18 mouse cellular contexts compared by ENCODE assay signal in genomic region chr9:86525600-86525999, GRCm38 (mm10). TPM values are rescaled to one million over a fixed set of nuclear protein-coding genes. Genes with fewer than 3 reads are reported as not detected.
DNase-seq lines count a peak whose midpoint lies in the region.
"Had no signal": no experiment of that assay in that cellular context is flagged by ENCODE, and none has a peak within 500 bp of the region (broad histone marks: within the 10 kb centered on the region; RNA-seq: fewer than 3 reads in every experiment).

No protein-coding gene starts in this region.

- DNase-seq in heart, adult 11 months, result peak; percentile 86
- no peak for DNase-seq in heart, adult 8-10 months (ENCODE audit: low spot score)
- peak; percentile 7 for DNase-seq in heart, postnatal 4 days
- no peak for DNase-seq in heart, embryonic 10.5 days (ENCODE audit: low spot score)
- peak; percentile 68 for DNase-seq in adrenal gland, adult 8-10 months
- peak; percentile 68 for DNase-seq in adrenal gland, postnatal 14 days
- no peak for DNase-seq in cerebellum, postnatal 14 days
- DNase-seq: cerebellum, adult 18-20 months; cerebellum, adult 9-11 months; forebrain, postnatal 0 days; gastrocnemius, postnatal 14 days; kidney, adult 8-10 months had no signal

- H3K27me3 ChIP-seq in heart, embryonic 10.5 days (ENCODE audit: insufficient read depth, poor library complexity, severe bottlenecking), result no peaks in the 10 kb centered on the region
- H3K27me3 ChIP-seq: CH12.LX; forebrain, embryonic 13.5 days; heart, embryonic 15.5 days; hindbrain, embryonic 15.5 days; Patski had no signal

- no peak overlapping the region for H3K27ac ChIP-seq in heart, embryonic 10.5 days
- H3K27ac ChIP-seq: embryonic facial prominence, embryonic 10.5 days; forebrain, embryonic 13.5 days; heart, embryonic 15.5 days; hindbrain, embryonic 15.5 days had no signal

- WGBS in heart, embryonic 10.5 days, result 36% methylated on average over 2 of the region's 2 CpGs

- no peaks in the 10 kb centered on the region for H3K9me3 ChIP-seq in heart, embryonic 10.5 days
- H3K9me3 ChIP-seq: embryonic facial prominence, embryonic 10.5 days; forebrain, embryonic 13.5 days; heart, embryonic 15.5 days; hindbrain, embryonic 15.5 days had no signal

- H3K4me3 ChIP-seq in heart, embryonic 10.5 days, result no peak overlapping the region
- H3K4me3 ChIP-seq: embryonic facial prominence, embryonic 10.5 days; forebrain, embryonic 13.5 days; heart, embryonic 15.5 days; hindbrain, embryonic 15.5 days had no signal

- peaks cover 9% of the 10 kb centered on the region; the same call in 1 of the 2 replicates for H3K4me1 ChIP-seq in heart, embryonic 10.5 days
- H3K4me1 ChIP-seq: embryonic facial prominence, embryonic 10.5 days; forebrain, embryonic 13.5 days; hindbrain, embryonic 15.5 days had no signal

- H3K36me3 ChIP-seq in heart, embryonic 10.5 days, result peaks cover 19% of the 10 kb centered on the region; the same call in 1 of the 2 replicates

RNA-seq across cellular contexts. Expression of gene Pgm3, which starts 46.0 kb away (rescaled TPM):
- total RNA-seq in heart, adult 8-10 months (2022), result 1 to 10 TPM; 5.9 to 8.5 (median 7.0) TPM
- total RNA-seq in heart, postnatal 4 days (2021), result 10 to 100 TPM; 11.4 to 14.5 TPM
- 32.2 and 35.3 TPM in 2 replicates for polyA plus RNA-seq in heart, embryonic 10.5 days (2016; fragmentation: Nextera tagmentation; extraction: Ambion mirVana)
- 10 to 100 TPM; 37.2 to 94.7 (median 56.6) TPM for total RNA-seq in adrenal gland, adult 8-10 months (2022)
- total RNA-seq in adrenal gland, postnatal 14 days (2021), result 23.0 and 29.3 TPM in 2 replicates

RNA-seq across cellular contexts. Expression of gene Rwdd2a, which starts 46.2 kb away (rescaled TPM):
- under 1 TPM; 0.57 to 0.97 (median 0.64) TPM for total RNA-seq in heart, adult 8-10 months (2022)
- total RNA-seq in heart, postnatal 4 days (2021), result under 1 TPM; 0.33 to 0.59 TPM
- polyA plus RNA-seq in heart, embryonic 10.5 days (2016; fragmentation: Nextera tagmentation; extraction: Ambion mirVana), result 3.8 and 4.1 TPM in 2 replicates
- total RNA-seq in adrenal gland, adult 8-10 months (2022), result 10 to 100 TPM in 1 of 4 experiments, 1 to 10 TPM in 3; 4.2 to 17.0 (median 6.2) TPM
- 4.7 and 4.9 TPM in 2 replicates for total RNA-seq in adrenal gland, postnatal 14 days (2021)

RNA-seq across cellular contexts. Expression of gene Dop1a, which starts 58.6 kb away (rescaled TPM):
- 10 to 100 TPM; 15.6 to 20.0 (median 18.1) TPM for total RNA-seq in heart, adult 8-10 months (2022)
- total RNA-seq in heart, postnatal 4 days (2021), result 10 to 100 TPM; 24.0 to 27.0 TPM
- 9.3 and 9.6 TPM in 2 replicates for polyA plus RNA-seq in heart, embryonic 10.5 days (2016; fragmentation: Nextera tagmentation; extraction: Ambion mirVana)
- 10 to 100 TPM; 24.8 to 43.2 (median 32.0) TPM for total RNA-seq in adrenal gland, adult 8-10 months (2022)
- total RNA-seq in adrenal gland, postnatal 14 days (2021), result 26.4 and 30.9 TPM in 2 replicates

Comparison
In these comparisons a context has a peak if more than half of its experiments do, and no peak if none do; other contexts are left out.
1. DNase-seq: peak in heart, adult 11 months (single experiment), heart, postnatal 4 days (single experiment), adrenal gland, adult 8-10 months (single experiment) and adrenal gland, postnatal 14 days (single experiment); none in heart, adult 8-10 months (single experiment), heart, embryonic 10.5 days (single experiment) and cerebellum, postnatal 14 days (0 of 2).